Mouse (Mus musculus): ENCODE results near the gene Tmem184b.

The Tmem184b gene

GRCm38 (mm10) chr15:79400134-79400974 is 3.0 kb downstream of the Tmem184b start:
- in situ Hi-C loops (cut with MboI; ENCODE audit: low sequenced_read_pairs), result no loop called here

GRCm38 (mm10) chr15:79399231-79400052 is 3.9 kb downstream of the Tmem184b start:
- in situ Hi-C loops (cut with MboI; ENCODE audit: low sequenced_read_pairs), result no loop called here

GRCm38 (mm10) chr15:79396736-79397135 is 6.6 kb downstream of the Tmem184b start:
- in situ Hi-C loops (cut with MboI; ENCODE audit: low sequenced_read_pairs), result no loop called here

GRCm38 (mm10) chr15:79395281-79395680 is 8.1 kb downstream of the Tmem184b start:
- in situ Hi-C loops (cut with MboI; ENCODE audit: low sequenced_read_pairs), result no loop called here

GRCm38 (mm10) chr15:79394842-79395241 is 8.5 kb downstream of the Tmem184b start:
- in situ Hi-C loops (cut with MboI; ENCODE audit: low sequenced_read_pairs), result no loop called here

- in situ Hi-C loops (cut with MboI; ENCODE audit: low sequenced_read_pairs), result no loop called here
Observed at GRCm38 (mm10) chr15:79393101-79393500, 10.3 kb downstream of the Tmem184b start.

- in situ Hi-C loops (cut with MboI; ENCODE audit: low sequenced_read_pairs), result no loop called here
Observed at GRCm38 (mm10) chr15:79392527-79392926, 10.8 kb downstream of the Tmem184b start.

- in situ Hi-C loops (cut with MboI; ENCODE audit: low sequenced_read_pairs), result no loop called here
Observed at GRCm38 (mm10) chr15:79391447-79392093, 11.8 kb downstream of the Tmem184b start.

- in situ Hi-C loops (cut with MboI; ENCODE audit: low sequenced_read_pairs), result no loop called here
Observed at GRCm38 (mm10) chr15:79390434-79390833, 12.9 kb downstream of the Tmem184b start.

GRCm38 (mm10) chr15:79388171-79388570 is 15.2 kb downstream of the Tmem184b start:
- in situ Hi-C loops (cut with MboI; ENCODE audit: low sequenced_read_pairs), result no loop called here

- in situ Hi-C loops (cut with MboI; ENCODE audit: low sequenced_read_pairs), result no loop called here
Observed at GRCm38 (mm10) chr15:79387611-79388010, 15.8 kb downstream of the Tmem184b start.

GRCm38 (mm10) chr15:79387081-79387480 is 16.3 kb downstream of the Tmem184b start:
- in situ Hi-C loops (cut with MboI; ENCODE audit: low sequenced_read_pairs), result no loop called here

- in situ Hi-C loops (cut with MboI; ENCODE audit: low sequenced_read_pairs), result no loop called here
Observed at GRCm38 (mm10) chr15:79381644-79382043, 21.7 kb downstream of the Tmem184b start.

GRCm38 (mm10) chr15:79380468-79381444 is 22.6 kb downstream of the Tmem184b start:
- in situ Hi-C loops (cut with MboI; ENCODE audit: low sequenced_read_pairs), result no loop called here

- in situ Hi-C loops (cut with MboI; ENCODE audit: low sequenced_read_pairs), result no loop called here
Observed at GRCm38 (mm10) chr15:79379658-79380057, 23.7 kb downstream of the Tmem184b start.

- in situ Hi-C loops (cut with MboI; ENCODE audit: low sequenced_read_pairs), result no loop called here
Observed at GRCm38 (mm10) chr15:79378608-79379007, 24.8 kb downstream of the Tmem184b start.

GRCm38 (mm10) chr15:79377681-79378080 is 25.7 kb downstream of the Tmem184b start:
- in situ Hi-C loops (cut with MboI; ENCODE audit: low sequenced_read_pairs), result no loop called here

- in situ Hi-C loops (cut with MboI; ENCODE audit: low sequenced_read_pairs), result no loop called here
Observed at GRCm38 (mm10) chr15:79374760-79375159, 28.6 kb downstream of the Tmem184b start.

- in situ Hi-C loops (cut with MboI; ENCODE audit: low sequenced_read_pairs), result no loop called here
Observed at GRCm38 (mm10) chr15:79370281-79370843, 33.0 kb downstream of the Tmem184b start.

All from CH12F3 (cell line).